Mouse (Mus musculus) stomach, embryonic 14.5 days (tissue): ENCODE data around the gene Apex2. TPM values are rescaled to one million over a fixed set of nuclear protein-coding genes. Genes with fewer than 3 reads are reported as not detected.

Experiments used
- ATAC-seq: fragments of 200-750 bp; cut with Nextera tagmentation; 2 replicates; pipeline ENCODE4 v1.8.0; 2017; ENCODE audit warnings: low read depth, moderate TSS enrichment; ENCODE audit not compliant: insufficient number of reproducible peaks, insufficient read depth, low FRiP score
- H3K27ac ChIP-seq: fragments of 300-500 bp; sonication (generic); 2 replicates; pipeline ENCODE4 v1.5.1; 2014; ENCODE audit warnings: mild to moderate bottlenecking, low read length, moderate library complexity, mixed read lengths
- H3K27me3 ChIP-seq: fragments of 300-500 bp; sonication (generic); 2 replicates; pipeline ENCODE4 v1.6.1; 2014; ENCODE audit warnings: low read length, control low read depth, mixed read lengths; ENCODE audit not compliant: control insufficient read depth, insufficient read depth
- H3K36me3 ChIP-seq: fragments of 300-500 bp; sonication (generic); 2 replicates; pipeline ENCODE4 v1.6.1; 2014; ENCODE audit warnings: mild to moderate bottlenecking, control low read depth, low read length, moderate library complexity, mixed read lengths; ENCODE audit not compliant: control insufficient read depth, insufficient read depth
- H3K4me1 ChIP-seq: fragments of 300-500 bp; sonication (generic); 2 replicates; pipeline ENCODE4 v1.6.1; 2014; ENCODE audit warnings: low read length, control low read depth, mixed read lengths; ENCODE audit not compliant: control insufficient read depth, insufficient read depth
- H3K4me2 ChIP-seq: fragments of 300-500 bp; sonication (generic); replicated peaks from 2 replicates; pipeline ENCODE4 v1.6.1; 2014; ENCODE audit warnings: low read depth, low read length, control low read depth
- H3K4me3 ChIP-seq: fragments of 300-500 bp; sonication (generic); 2 replicates; pipeline ENCODE4 v1.5.1; 2014; ENCODE audit warnings: low read depth, low read length, control low read depth
- H3K9ac ChIP-seq: fragments of 300-500 bp; sonication (generic); replicated peaks from 2 replicates; pipeline ENCODE4 v1.6.1; 2014; ENCODE audit warnings: low read depth, mild to moderate bottlenecking, control low read depth, low read length, moderate library complexity, mixed read lengths
- H3K9me3 ChIP-seq: fragments of 300-500 bp; sonication (generic); 2 replicates; pipeline ENCODE4 v1.6.1; 2016; ENCODE audit warnings: low read depth, low read length, control low read depth; ENCODE audit not compliant: control insufficient read depth
- WGBS: fragments of 180-500 bp; shearing (Covaris S2); extraction: QIAGEN DNeasy Blood & Tissue Kit; methylation state at CpG from one replicate; pipeline ENCODE4 v1.1.7; 2014; 5-methylcytosine and 5-hydroxymethylcytosine counted together
- polyA plus RNA-seq: library from polyadenylated mRNA; unstranded; fragments of >200 nt; fragmentation: Nextera tagmentation; extraction: Ambion mirVana; gene quantifications from 2 replicates; pipeline ENCODE4 v1.2.1, GENCODE M21; 2014

Gene Apex2
- polyA plus RNA-seq, 1 experiment from 2014 or later: 20.9 TPM

- H3K4me2 ChIP-seq: no peak overlapping the region
- H3K4me3 ChIP-seq: no peak overlapping the region
- H3K36me3 ChIP-seq: peaks cover 4% of the 10 kb centered on the region
- H3K9me3 ChIP-seq: no peaks in the 10 kb centered on the region
- no peaks in the 10 kb centered on the region for H3K27me3 ChIP-seq
- no peak for ATAC-seq
- H3K4me1 ChIP-seq: no peaks in the 10 kb centered on the region
- no peak overlapping the region for H3K9ac ChIP-seq
- H3K27ac ChIP-seq: no peak overlapping the region
Observed at GRCm38 (mm10) chrX:150581921-150582320, 7.7 kb downstream of the Apex2 start.

GRCm38 (mm10) chrX:150564644-150565357 is 24.9 kb downstream of the Apex2 start:
- peak; percentile 53; the same call in 1 of the 2 replicates for ATAC-seq
- no peak overlapping the region for H3K27ac ChIP-seq
- no peaks in the 10 kb centered on the region for H3K36me3 ChIP-seq
- no peaks in the 10 kb centered on the region for H3K9me3 ChIP-seq
- H3K4me3 ChIP-seq: no peak overlapping the region
- no peaks in the 10 kb centered on the region for H3K4me1 ChIP-seq
- H3K27me3 ChIP-seq: no peaks in the 10 kb centered on the region
- WGBS: 85% methylated on average over 12 of the region's 12 CpGs
- no peak overlapping the region for H3K4me2 ChIP-seq
- H3K9ac ChIP-seq: no peak overlapping the region

GRCm38 (mm10) chrX:150554032-150554431 is 35.6 kb downstream of the Apex2 start:
- no peaks in the 10 kb centered on the region for H3K27me3 ChIP-seq
- no peak overlapping the region for H3K4me3 ChIP-seq
- no peak overlapping the region for H3K27ac ChIP-seq
- H3K36me3 ChIP-seq: no peaks in the 10 kb centered on the region; the same call in 1 of the 2 replicates
- no peaks in the 10 kb centered on the region for H3K9me3 ChIP-seq
- WGBS: 76% methylated on average over 3 of the region's 3 CpGs
- no peak overlapping the region for H3K9ac ChIP-seq
- no peak for ATAC-seq
- H3K4me1 ChIP-seq: no peaks in the 10 kb centered on the region
- no peak overlapping the region for H3K4me2 ChIP-seq

- no peaks in the 10 kb centered on the region for H3K4me1 ChIP-seq
- 90% methylated on average over 2 of the region's 2 CpGs for WGBS
- H3K4me3 ChIP-seq: no peak overlapping the region
- H3K36me3 ChIP-seq: no peaks in the 10 kb centered on the region; the same call in 1 of the 2 replicates
- no peak overlapping the region for H3K9ac ChIP-seq
- no peaks in the 10 kb centered on the region for H3K27me3 ChIP-seq
- H3K4me2 ChIP-seq: no peak overlapping the region
- ATAC-seq: no peak
- no peaks in the 10 kb centered on the region for H3K9me3 ChIP-seq
- H3K27ac ChIP-seq: no peak overlapping the region
Observed at GRCm38 (mm10) chrX:150551986-150552385, 37.7 kb downstream of the Apex2 start.

- Histone ChIP-seq H3K9ac (no peak overlapping the region), H3K9me3 (no peaks in the 10 kb centered on the region), H3K4me3 (no peak overlapping the region), H3K27me3 (no peaks in the 10 kb centered on the region), H3K36me3 (no peaks in the 10 kb centered on the region; the same call in 1 of the 2 replicates), H3K4me1 (no peaks in the 10 kb centered on the region), H3K4me2 (no peak overlapping the region), H3K27ac (no peak overlapping the region)
- 86% methylated on average over 3 of the region's 3 CpGs for WGBS
- peak; percentile 84; the same call in 1 of the 2 replicates for ATAC-seq
Observed at GRCm38 (mm10) chrX:150549639-150550038, 40.0 kb downstream of the Apex2 start.

- no peaks in the 10 kb centered on the region for H3K27me3 ChIP-seq
- no peaks in the 10 kb centered on the region for H3K9me3 ChIP-seq
- 30% methylated on average over 5 of the region's 5 CpGs for WGBS
- H3K9ac ChIP-seq: no peak within 1 kb of the TSS
- no peak within 1 kb of the TSS for H3K4me3 ChIP-seq
- H3K27ac ChIP-seq: no peak within 1 kb of the TSS
- no peaks in the 10 kb centered on the region for H3K36me3 ChIP-seq
- H3K4me2 ChIP-seq: no peak within 1 kb of the TSS
- H3K4me1 ChIP-seq: no peaks in the 10 kb centered on the region
- no peak for ATAC-seq
Observed at GRCm38 (mm10) chrX:150547239-150547638, 42.4 kb downstream of the Apex2 start, which contains the start of gene Alas2. Gene Alas2 (plus strand): TSS chrX:150547375.

GRCm38 (mm10) chrX:150541684-150542083 is 48.0 kb downstream of the Apex2 start:
- Histone ChIP-seq H3K4me2 (no peak overlapping the region), H3K9ac (no peak overlapping the region), H3K36me3 (no peaks in the 10 kb centered on the region), H3K27me3 (no peaks in the 10 kb centered on the region), H3K4me3 (no peak overlapping the region), H3K27ac (no peak overlapping the region), H3K9me3 (no peaks in the 10 kb centered on the region), H3K4me1 (no peaks in the 10 kb centered on the region)
- ATAC-seq: no peak

GRCm38 (mm10) chrX:150540111-150540510 is 49.6 kb downstream of the Apex2 start:
- no peaks in the 10 kb centered on the region for H3K27me3 ChIP-seq
- no peak overlapping the region for H3K4me2 ChIP-seq
- H3K36me3 ChIP-seq: no peaks in the 10 kb centered on the region
- H3K9me3 ChIP-seq: no peaks in the 10 kb centered on the region
- WGBS: 88% methylated on average over 2 of the region's 2 CpGs
- H3K4me3 ChIP-seq: no peak overlapping the region
- H3K27ac ChIP-seq: no peak overlapping the region
- no peaks in the 10 kb centered on the region for H3K4me1 ChIP-seq
- no peak overlapping the region for H3K9ac ChIP-seq
- ATAC-seq: no peak

GRCm38 (mm10) chrX:150516477-150516876 is 73.2 kb downstream of the Apex2 start:
- H3K4me2 ChIP-seq: no peak overlapping the region
- H3K27ac ChIP-seq: no peak overlapping the region
- H3K9me3 ChIP-seq: no peaks in the 10 kb centered on the region
- H3K4me3 ChIP-seq: no peak overlapping the region
- H3K4me1 ChIP-seq: no peaks in the 10 kb centered on the region
- no peak overlapping the region for H3K9ac ChIP-seq
- ATAC-seq: no peak
- 82% methylated on average over 1 of the region's 1 CpGs for WGBS
- no peaks in the 10 kb centered on the region for H3K27me3 ChIP-seq
- no peaks in the 10 kb centered on the region for H3K36me3 ChIP-seq
